In genomic region chr8:117257029-117257820, GRCm38 (mm10) we compare ENCODE assay signal across 8 mouse cellular contexts. TPM values are rescaled to one million over a fixed set of nuclear protein-coding genes. Genes with fewer than 3 reads are reported as not detected.
DNase-seq lines count a peak whose midpoint lies in the region; ATAC-seq and TF ChIP-seq lines count a peak whose summit lies in the region.

Gene Cmip, plus strand, starts transcription at chr8:117257064.

- no peak for TF ChIP-seq CTCF in spleen, adult 2 months (IDR thresholded peaks at IDR 0.05; ENCODE audit: extremely low read depth, insufficient read depth, insufficient read length, insufficient replicate concordance)

- H3K4me3 ChIP-seq in forebrain, embryonic 12.5 days (replicated peaks): peak within 1 kb of the TSS; percentile 91
- H3K4me3 ChIP-seq in spleen, adult 2 months (ENCODE audit: extremely low read depth, insufficient read depth, insufficient read length): peak within 1 kb of the TSS; percentile 89

- under 1% methylated on average over 52 of the region's 65 CpGs for WGBS in forebrain, embryonic 12.5 days
- under 1% methylated on average over 46 of the region's 65 CpGs for WGBS in spleen, adult 2 months

- peak within 1 kb of the TSS; percentile 95 for H3K9ac ChIP-seq in forebrain, embryonic 12.5 days

- intact Hi-C loops in heart, postnatal 25 days (cut with DNase I): loop anchor here (2.0 to 5.0 kb wide), 2 partner anchors 40 to 120 kb away; no protein-coding TSS in a partner anchor

- no peaks in the 10 kb centered on the region for H3K27me3 ChIP-seq in forebrain, embryonic 12.5 days
- no peaks in the 10 kb centered on the region for H3K27me3 ChIP-seq in spleen, adult 2 months (ENCODE audit: control insufficient read depth, insufficient read depth, low read length)

- ATAC-seq in forebrain, embryonic 12.5 days (ENCODE audit: low FRiP score): peak; percentile 28

- no peak for TF ChIP-seq POLR2A in spleen, adult 2 months (IDR thresholded peaks at IDR 0.05; ENCODE audit: low read depth, low read length)

- H3K9me3 ChIP-seq in forebrain, embryonic 12.5 days: 0 out of 2 replicates have a peak, but pooled peaks cover 2% of the 10 kb centered on the region

- H3K27ac ChIP-seq in forebrain, embryonic 12.5 days: peak within 1 kb of the TSS; percentile 82
- peak within 1 kb of the TSS; percentile 80 for H3K27ac ChIP-seq in spleen, adult 2 months (ENCODE audit: insufficient read depth, low read length)

- peak; percentile 31 to 48 for DNase-seq in lung, adult 18-20 months
- DNase-seq in lung, postnatal 36 days: no peak
- DNase-seq in c-Kit-negative CD71-positive TER-119-positive erythroid progenitor cells, embryonic 14.5 days (ENCODE audit: low read depth, low spot score): peak; percentile 30
- DNase-seq in heart, postnatal 25 days (ENCODE audit: low spot score): peak; percentile 23
- peak; percentile 55 to 64 for DNase-seq in layer of hippocampus, postnatal 10 days (ENCODE audit: low spot score in 2 of 2)
- DNase-seq in lung, postnatal 4 days: peak; percentile 57
- peak in 1 of 2 experiments; percentile 57 for DNase-seq in spleen, adult 2 months (ENCODE audit: low read depth in 1 of 2, low spot score in 2 of 2)

- peaks cover 43% of the 10 kb centered on the region for H3K4me1 ChIP-seq in forebrain, embryonic 12.5 days
- H3K4me1 ChIP-seq in spleen, adult 2 months (ENCODE audit: control insufficient read depth, insufficient read depth, insufficient read length): peaks cover 20% of the 10 kb centered on the region; the same call in 1 of the 2 replicates

- peak within 1 kb of the TSS; percentile 75 for H3K4me2 ChIP-seq in forebrain, embryonic 12.5 days

- H3K36me3 ChIP-seq in forebrain, embryonic 12.5 days (replicated peaks): no peaks in the 10 kb centered on the region
- H3K36me3 ChIP-seq in spleen, adult 2 months (ENCODE audit: control insufficient read depth, insufficient read depth, low read length): no peaks in the 10 kb centered on the region

RNA-seq across cellular contexts. Expression of gene Cmip, which starts in this region (rescaled TPM):
- 28.3 and 30.5 TPM in 2 replicates for polyA plus RNA-seq in forebrain, embryonic 12.5 days (2016; fragmentation: Nextera tagmentation; extraction: Ambion mirVana)
- 10 to 100 TPM; 21.3 to 24.0 TPM for total RNA-seq in heart, postnatal 25 days (2021)
- total RNA-seq in layer of hippocampus, postnatal 10 days (2021): 100 to 1,000 TPM; 338 to 353 TPM
- 48.2 and 67.6 TPM in 2 replicates for polyA plus RNA-seq in spleen, adult 2 months (2012; rRNA removed)

Comparison
In these comparisons a context has a peak if more than half of its experiments do, and no peak if none do; other contexts are left out.
1. RNA of gene Cmip (total RNA-seq): 338 to 353 TPM in layer of hippocampus, postnatal 10 days; 21.3 to 24.0 TPM in heart, postnatal 25 days; every median in the first group is over 10 times any median in the second.